Mouse (Mus musculus) natural killer cell, adult 2 months (primary cell): ENCODE measurements around the gene Ppp1r14d.

Experiments
- DNase-seq, 2 experiments: peaks; one replicate each; pipeline ENCODE4 v3.0.0; 2022; ENCODE audit warnings: low spot score in 2 of 2

Gene Ppp1r14d

GRCm38 (mm10) chr2:119229775-119230704 lies at the start of gene Ppp1r14d:
Gene Ppp1r14d (minus strand): TSS chr2:119229906.
- no peak for DNase-seq

GRCm38 (mm10) chr2:119277810-119278209 lies 48.1 kb upstream of the Ppp1r14d start:
- no peak for DNase-seq

- DNase-seq = no peak
These were observed 47.2 kb upstream of the Ppp1r14d start for GRCm38 (mm10) chr2:119276926-119277325.

- DNase-seq = no peak
These were observed 44.4 kb upstream of the Ppp1r14d start for GRCm38 (mm10) chr2:119274126-119274525.

- DNase-seq = peak; percentile 37 to 59
These were observed 41.1 kb upstream of the Ppp1r14d start, which contains the start of gene Rhov for GRCm38 (mm10) chr2:119270643-119271331. Gene Rhov (minus strand): TSS chr2:119271272.

- no peak for DNase-seq
These were observed 40.6 kb upstream of the Ppp1r14d start for GRCm38 (mm10) chr2:119270286-119270642.

- no peak for DNase-seq
These were observed 34.1 kb upstream of the Ppp1r14d start for GRCm38 (mm10) chr2:119263813-119264212.

GRCm38 (mm10) chr2:119262978-119263377 lies 33.3 kb upstream of the Ppp1r14d start:
- no peak for DNase-seq

GRCm38 (mm10) chr2:119261326-119261725 lies 31.6 kb upstream of the Ppp1r14d start:
- DNase-seq = no peak

GRCm38 (mm10) chr2:119260518-119260917 lies 30.8 kb upstream of the Ppp1r14d start:
- no peak for DNase-seq

GRCm38 (mm10) chr2:119254976-119255375 lies 25.3 kb upstream of the Ppp1r14d start:
- DNase-seq = no peak

- DNase-seq = peak; percentile 74 to 85
These were observed 21.2 kb upstream of the Ppp1r14d start for GRCm38 (mm10) chr2:119250826-119251478.

- DNase-seq = no peak
These were observed 20.7 kb upstream of the Ppp1r14d start for GRCm38 (mm10) chr2:119250377-119250776.

- no peak for DNase-seq
These were observed 19.9 kb upstream of the Ppp1r14d start for GRCm38 (mm10) chr2:119249592-119250061.

GRCm38 (mm10) chr2:119247904-119248303 lies 18.2 kb upstream of the Ppp1r14d start:
- DNase-seq = no peak

- no peak for DNase-seq
These were observed 15.5 kb upstream of the Ppp1r14d start for GRCm38 (mm10) chr2:119245246-119245645.

- no peak for DNase-seq
These were observed 12.8 kb upstream of the Ppp1r14d start for GRCm38 (mm10) chr2:119242548-119242947.

GRCm38 (mm10) chr2:119240819-119241186 lies 11.1 kb upstream of the Ppp1r14d start:
- DNase-seq = no peak

GRCm38 (mm10) chr2:119240075-119240818 lies 10.5 kb upstream of the Ppp1r14d start:
- no peak for DNase-seq

- no peak for DNase-seq
These were observed 9.0 kb upstream of the Ppp1r14d start for GRCm38 (mm10) chr2:119238671-119239070.

GRCm38 (mm10) chr2:119237871-119238220 lies 8.1 kb upstream of the Ppp1r14d start:
- DNase-seq = no peak
